Mouse (Mus musculus) E14TG2a.4 (cell line): Measurements from ENCODE around the gene Grin3b.

Experiments used
- CTCF ChIP-seq: conservative IDR thresholded peaks from 2 replicates; pipeline ENCODE4 v1.5.1; 2014; ENCODE audit warnings: low read length
- NANOG ChIP-seq: IDR thresholded peaks from 2 replicates; pipeline ENCODE4 v1.6.1; 2014; ENCODE audit warnings: borderline replicate concordance, low read length, mixed read lengths

GRCm38 (mm10) chr10:79932736-79933135 lies 37.8 kb upstream of the Grin3b start:
- no peak for TF ChIP-seq CTCF
- no peak for TF ChIP-seq NANOG
